Mouse (Mus musculus) layer of hippocampus, postnatal 25 days (tissue): ENCODE measurements around the gene Adk. TPM values are rescaled to one million over a fixed set of nuclear protein-coding genes. Genes with fewer than 3 reads are reported as not detected.

Experiments used
- DNase-seq, 2 experiments: peaks; one replicate each; pipeline ENCODE4 v3.0.0; 2022; ENCODE audit warnings: mixed read lengths in 2 of 2, low spot score in 1 of 2; ENCODE audit errors: extremely low spot score in 1 of 2
- total RNA-seq, 2 experiments: library from RNA; stranded (reverse); gene quantifications; 2 replicates each; pipeline ENCODE4 v1.2.3; 2021

Adk gene
- total RNA-seq: 10 to 100 TPM; 77.1 to 86.5 TPM

GRCm38 (mm10) chr14:21052112-21052780 lies at the start of gene Adk, which contains the start of gene Ap3m1:
Gene Adk (plus strand): TSS chr14:21052574.
Gene Ap3m1 (minus strand): TSS chr14:21052508.
- DNase-seq: peak; percentile 85 to 95

- no peak for DNase-seq
These were observed 38.5 kb upstream of the Adk start for GRCm38 (mm10) chr14:21013800-21014334.

- no peak for DNase-seq
These were observed 34.5 kb upstream of the Adk start for GRCm38 (mm10) chr14:21017871-21018270.

GRCm38 (mm10) chr14:21018977-21019376 lies 33.4 kb upstream of the Adk start:
- DNase-seq: no peak

GRCm38 (mm10) chr14:21020435-21020834 lies 31.9 kb upstream of the Adk start:
- DNase-seq: no peak

- DNase-seq: no peak
These were observed 24.8 kb upstream of the Adk start for GRCm38 (mm10) chr14:21027542-21027941.

- DNase-seq: no peak
These were observed 23.2 kb upstream of the Adk start for GRCm38 (mm10) chr14:21029025-21029659.

- DNase-seq: no peak
These were observed 20.4 kb upstream of the Adk start for GRCm38 (mm10) chr14:21031783-21032511.

GRCm38 (mm10) chr14:21034271-21034670 lies 18.1 kb upstream of the Adk start:
- no peak for DNase-seq

GRCm38 (mm10) chr14:21034791-21035190 lies 17.6 kb upstream of the Adk start:
- DNase-seq: no peak

GRCm38 (mm10) chr14:21039077-21039476 lies 13.3 kb upstream of the Adk start:
- DNase-seq: no peak

- no peak for DNase-seq
These were observed 12.8 kb upstream of the Adk start for GRCm38 (mm10) chr14:21039623-21040022.

- no peak for DNase-seq
These were observed 4.5 kb upstream of the Adk start for GRCm38 (mm10) chr14:21047840-21048239.

- DNase-seq: no peak
These were observed 3.5 kb upstream of the Adk start for GRCm38 (mm10) chr14:21048879-21049278.

- DNase-seq: no peak
These were observed 1.6 kb upstream of the Adk start for GRCm38 (mm10) chr14:21050734-21051133.

- DNase-seq: no peak
These were observed 828 bp upstream of the Adk start for GRCm38 (mm10) chr14:21051380-21052111.

- DNase-seq: peak in 1 of 2 experiments; percentile 48
These were observed 382 bp downstream of the Adk start for GRCm38 (mm10) chr14:21052781-21053130.

GRCm38 (mm10) chr14:21053151-21053550 lies 777 bp downstream of the Adk start:
- DNase-seq: no peak

- no peak for DNase-seq
These were observed 1.2 kb downstream of the Adk start for GRCm38 (mm10) chr14:21053586-21053985.

GRCm38 (mm10) chr14:21058972-21059371 lies 6.6 kb downstream of the Adk start:
- DNase-seq: no peak
